Mouse (Mus musculus): ENCODE data around the gene Secisbp2l. TPM values are rescaled to one million over a fixed set of nuclear protein-coding genes. Genes with fewer than 3 reads are reported as not detected.

Secisbp2l gene
- polyA plus RNA-seq, 1 experiment from 2014 or later, result 17.8 TPM

GRCm38 (mm10) chr2:125701606-125702005 is 81.1 kb downstream of the Secisbp2l start:
- no peak overlapping the region for H3K4me3 ChIP-seq
- no peaks in the 10 kb centered on the region for H3K9me3 ChIP-seq
- no peaks in the 10 kb centered on the region for H3K36me3 ChIP-seq
- WGBS, result 68% methylated on average over 2 of the region's 2 CpGs
- H3K9ac ChIP-seq, result no peak overlapping the region
- no peaks in the 10 kb centered on the region for H3K27me3 ChIP-seq
- H3K27ac ChIP-seq, result no peak overlapping the region
- peaks cover 2% of the 10 kb centered on the region; the same call in 1 of the 2 replicates for H3K4me1 ChIP-seq
- ATAC-seq (ENCODE audit: borderline replicate concordance, extremely low read depth, low FRiP score, low TSS enrichment), result no peak
- no peak overlapping the region for H3K4me2 ChIP-seq

- Histone ChIP-seq H3K4me2 (no peak overlapping the region), H3K4me1 (peaks cover 6% of the 10 kb centered on the region; the same call in 1 of the 2 replicates), H3K9ac (no peak overlapping the region), H3K27me3 (no peaks in the 10 kb centered on the region), H3K27ac (peak overlapping the region; percentile 60; the same call in 1 of the 2 replicates), H3K9me3 (no peaks in the 10 kb centered on the region), H3K36me3 (no peaks in the 10 kb centered on the region), H3K4me3 (no peak overlapping the region)
- WGBS, result 59% methylated on average over 2 of the region's 2 CpGs
- peak; percentile 39; the same call in 1 of the 2 replicates for ATAC-seq (ENCODE audit: borderline replicate concordance, extremely low read depth, low FRiP score, low TSS enrichment)
Measured at GRCm38 (mm10) chr2:125696219-125696618, 86.5 kb downstream of the Secisbp2l start.

GRCm38 (mm10) chr2:125694798-125695197 is 87.9 kb downstream of the Secisbp2l start:
- Histone ChIP-seq H3K9ac (no peak overlapping the region), H3K36me3 (no peaks in the 10 kb centered on the region), H3K4me2 (no peak overlapping the region), H3K4me3 (no peak overlapping the region), H3K9me3 (no peaks in the 10 kb centered on the region), H3K27ac (no peak overlapping the region), H3K27me3 (no peaks in the 10 kb centered on the region), H3K4me1 (peaks cover 6% of the 10 kb centered on the region; the same call in 1 of the 2 replicates)
- 79% methylated on average over 2 of the region's 2 CpGs for WGBS
- ATAC-seq (ENCODE audit: borderline replicate concordance, extremely low read depth, low FRiP score, low TSS enrichment), result no peak

- Histone ChIP-seq H3K4me1 (peaks cover 6% of the 10 kb centered on the region; the same call in 1 of the 2 replicates), H3K36me3 (no peaks in the 10 kb centered on the region), H3K4me2 (no peak overlapping the region), H3K4me3 (no peak overlapping the region), H3K27me3 (no peaks in the 10 kb centered on the region), H3K27ac (no peak overlapping the region), H3K9ac (no peak overlapping the region), H3K9me3 (no peaks in the 10 kb centered on the region)
- no peak for ATAC-seq (ENCODE audit: borderline replicate concordance, extremely low read depth, low FRiP score, low TSS enrichment)
- 30% methylated on average over 2 of the region's 2 CpGs for WGBS
Measured at GRCm38 (mm10) chr2:125692010-125692409, 90.7 kb downstream of the Secisbp2l start.

Other genes starting within 250 kb of the Secisbp2l start
- 7.4 and 8.1 TPM in 2 replicates for gene Cep152, start 157.8 kb downstream of the Secisbp2l start, polyA plus RNA-seq (2015; fragmentation: Nextera tagmentation; extraction: Ambion mirVana)
- gene Eid1, start 109.8 kb downstream of the Secisbp2l start, polyA plus RNA-seq (2015; fragmentation: Nextera tagmentation; extraction: Ambion mirVana), result 117 and 126 TPM in 2 replicates
- 1.2 and 1.3 TPM in 2 replicates for gene Shc4, start 58.7 kb downstream of the Secisbp2l start, polyA plus RNA-seq (2015; fragmentation: Nextera tagmentation; extraction: Ambion mirVana)
- 39.4 and 39.9 TPM in 2 replicates for gene Galk2, start 76.2 kb upstream of the Secisbp2l start, polyA plus RNA-seq (2015; fragmentation: Nextera tagmentation; extraction: Ambion mirVana)
- gene Cops2, start 76.3 kb upstream of the Secisbp2l start, polyA plus RNA-seq (2015; fragmentation: Nextera tagmentation; extraction: Ambion mirVana), result 73.4 and 76.0 TPM in 2 replicates